In the genomic region with DNA sequence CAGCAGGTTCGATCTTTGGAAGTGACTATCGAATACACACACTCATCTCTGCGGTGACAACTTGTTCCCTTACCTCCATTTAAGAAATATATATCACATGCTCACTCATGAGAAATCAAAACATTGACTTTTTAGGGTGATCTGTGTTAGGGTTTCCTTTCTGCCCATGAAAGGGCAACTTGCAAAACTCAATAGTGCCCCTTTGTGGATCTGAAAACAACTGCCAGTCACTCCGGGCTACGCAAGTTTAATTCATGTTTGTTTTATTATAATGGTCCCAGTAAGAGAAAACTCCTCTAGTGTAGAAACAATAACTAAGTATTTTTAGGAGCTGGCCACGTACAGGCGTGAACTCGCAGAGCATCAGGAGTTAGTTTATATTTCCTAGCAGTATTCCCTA, we compare ENCODE assay signal across 23 mouse cellular contexts. TPM values are rescaled to one million over a fixed set of nuclear protein-coding genes. Genes with fewer than 3 reads are reported as not detected.
DNase-seq lines count a peak whose midpoint lies in the region; ATAC-seq and TF ChIP-seq lines count a peak whose summit lies in the region.
"Had no signal": no experiment of that assay in that cellular context is flagged by ENCODE, and none has a peak within 500 bp of the region (broad histone marks: within the 10 kb centered on the region; RNA-seq: fewer than 3 reads in every experiment).

No protein-coding gene starts in this region.

- no peak overlapping the region for H3K9ac ChIP-seq in forebrain, embryonic 14.5 days (ENCODE audit: low read length)
- H3K9ac ChIP-seq in forebrain, embryonic 12.5 days, result no peak overlapping the region
- no peak overlapping the region for H3K9ac ChIP-seq in intestine, postnatal 0 days (ENCODE audit: low read depth, low read length)
- H3K9ac ChIP-seq in intestine, embryonic 16.5 days (ENCODE audit: low read depth, low read length), result no peak overlapping the region
- no peak overlapping the region for H3K9ac ChIP-seq in midbrain, embryonic 14.5 days (replicated peaks; ENCODE audit: low read length)
- no peak overlapping the region for H3K9ac ChIP-seq in midbrain, embryonic 13.5 days (replicated peaks)
- H3K9ac ChIP-seq: embryonic facial prominence, embryonic 15.5 days; hindbrain, embryonic 13.5 days; intestine, embryonic 15.5 days; kidney, embryonic 15.5 days; neural tube, embryonic 13.5 days had no signal

- no peak overlapping the region for H3K27ac ChIP-seq in forebrain, embryonic 14.5 days (ENCODE audit: low read depth, low read length)
- no peak overlapping the region for H3K27ac ChIP-seq in forebrain, embryonic 12.5 days
- no peak overlapping the region for H3K27ac ChIP-seq in intestine, postnatal 0 days (ENCODE audit: low read depth, low read length)
- no peak overlapping the region for H3K27ac ChIP-seq in intestine, embryonic 16.5 days (ENCODE audit: low read length)
- H3K27ac ChIP-seq in midbrain, embryonic 14.5 days (replicated peaks; ENCODE audit: low read depth, low read length), result no peak overlapping the region
- no peak overlapping the region for H3K27ac ChIP-seq in midbrain, embryonic 13.5 days
- H3K27ac ChIP-seq: embryonic facial prominence, embryonic 15.5 days; hindbrain, embryonic 13.5 days; intestine, embryonic 15.5 days; kidney, embryonic 15.5 days; macrophage; midbrain, embryonic 10.5 days; neural tube, embryonic 13.5 days had no signal

- no peaks in the 10 kb centered on the region for H3K36me3 ChIP-seq in forebrain, embryonic 14.5 days (ENCODE audit: control insufficient read depth, insufficient read depth, low read length)
- H3K36me3 ChIP-seq in forebrain, embryonic 12.5 days (replicated peaks), result no peaks in the 10 kb centered on the region
- no peaks in the 10 kb centered on the region for H3K36me3 ChIP-seq in intestine, postnatal 0 days (ENCODE audit: control insufficient read depth, insufficient read depth)
- no peaks in the 10 kb centered on the region for H3K36me3 ChIP-seq in intestine, embryonic 16.5 days (ENCODE audit: control insufficient read depth, insufficient read depth, low read length)
- H3K36me3 ChIP-seq in midbrain, embryonic 14.5 days (ENCODE audit: control insufficient read depth, insufficient read depth, low read length), result no peaks in the 10 kb centered on the region
- no peaks in the 10 kb centered on the region for H3K36me3 ChIP-seq in midbrain, embryonic 13.5 days
- H3K36me3 ChIP-seq: embryonic facial prominence, embryonic 15.5 days; hindbrain, embryonic 13.5 days; intestine, embryonic 15.5 days; kidney, embryonic 15.5 days; midbrain, embryonic 10.5 days; neural tube, embryonic 13.5 days had no signal

- peak; percentile 14 for DNase-seq in forebrain, embryonic 14.5 days (ENCODE audit: low spot score)
- peak; percentile 33 for DNase-seq in midbrain, embryonic 14.5 days
- DNase-seq in frontal cortex, postnatal 25 days (ENCODE audit: low spot score in 2 of 2), result no peak
- DNase-seq: adrenal gland, adult 2 months; gastrocnemius, postnatal 14 days; heart, postnatal 14 days; lung, adult 18-20 months; right cerebral cortex, adult 18-20 months; thymus, postnatal 25 days had no signal

- 81% methylated on average over 8 of the region's 8 CpGs for WGBS in forebrain, embryonic 14.5 days
- WGBS in forebrain, embryonic 12.5 days, result 90% methylated on average over 8 of the region's 8 CpGs
- 83% methylated on average over 8 of the region's 8 CpGs for WGBS in intestine, postnatal 0 days
- 77% methylated on average over 8 of the region's 8 CpGs for WGBS in intestine, embryonic 16.5 days
- 91% methylated on average over 8 of the region's 8 CpGs for WGBS in midbrain, embryonic 14.5 days
- 89% methylated on average over 8 of the region's 8 CpGs for WGBS in midbrain, embryonic 13.5 days

- no peaks in the 10 kb centered on the region for H3K4me1 ChIP-seq in forebrain, embryonic 14.5 days (ENCODE audit: control insufficient read depth, insufficient read depth, low read length)
- no peaks in the 10 kb centered on the region for H3K4me1 ChIP-seq in forebrain, embryonic 12.5 days
- H3K4me1 ChIP-seq in intestine, postnatal 0 days (replicated peaks; ENCODE audit: control insufficient read depth, insufficient read depth, low read length), result no peaks in the 10 kb centered on the region
- H3K4me1 ChIP-seq in intestine, embryonic 16.5 days (ENCODE audit: control insufficient read depth, insufficient read depth, low read length), result no peaks in the 10 kb centered on the region
- H3K4me1 ChIP-seq in midbrain, embryonic 14.5 days (ENCODE audit: control insufficient read depth, insufficient read depth, low read length), result no peaks in the 10 kb centered on the region
- no peaks in the 10 kb centered on the region for H3K4me1 ChIP-seq in midbrain, embryonic 13.5 days (replicated peaks)
- H3K4me1 ChIP-seq: embryonic facial prominence, embryonic 15.5 days; hindbrain, embryonic 13.5 days; intestine, embryonic 15.5 days; kidney, embryonic 15.5 days; midbrain, embryonic 10.5 days; neural tube, embryonic 13.5 days had no signal

- no peak overlapping the region for H3K4me3 ChIP-seq in forebrain, embryonic 14.5 days (ENCODE audit: low read depth, low read length)
- H3K4me3 ChIP-seq in forebrain, embryonic 12.5 days (replicated peaks), result no peak overlapping the region
- H3K4me3 ChIP-seq in intestine, postnatal 0 days (ENCODE audit: low read depth, low read length), result no peak overlapping the region
- no peak overlapping the region for H3K4me3 ChIP-seq in intestine, embryonic 16.5 days (ENCODE audit: low read length)
- no peak overlapping the region for H3K4me3 ChIP-seq in midbrain, embryonic 14.5 days (replicated peaks; ENCODE audit: low read depth, low read length)
- no peak overlapping the region for H3K4me3 ChIP-seq in midbrain, embryonic 13.5 days (replicated peaks)
- H3K4me3 ChIP-seq: embryonic facial prominence, embryonic 15.5 days; hindbrain, embryonic 13.5 days; intestine, embryonic 15.5 days; kidney, embryonic 15.5 days; midbrain, embryonic 10.5 days; neural tube, embryonic 13.5 days had no signal

- no peaks in the 10 kb centered on the region for H3K27me3 ChIP-seq in forebrain, embryonic 14.5 days (replicated peaks; ENCODE audit: control insufficient read depth, insufficient read depth, low read length)
- H3K27me3 ChIP-seq in forebrain, embryonic 12.5 days, result no peaks in the 10 kb centered on the region
- H3K27me3 ChIP-seq in intestine, postnatal 0 days (replicated peaks; ENCODE audit: control insufficient read depth, insufficient read depth, low read length), result no peaks in the 10 kb centered on the region
- H3K27me3 ChIP-seq in intestine, embryonic 16.5 days (replicated peaks; ENCODE audit: control insufficient read depth, insufficient read depth, low read length), result no peaks in the 10 kb centered on the region
- H3K27me3 ChIP-seq in midbrain, embryonic 14.5 days (ENCODE audit: control insufficient read depth, insufficient read depth, low read length), result no peaks in the 10 kb centered on the region
- no peaks in the 10 kb centered on the region for H3K27me3 ChIP-seq in midbrain, embryonic 13.5 days
- H3K27me3 ChIP-seq: embryonic facial prominence, embryonic 15.5 days; hindbrain, embryonic 13.5 days; intestine, embryonic 15.5 days; kidney, embryonic 15.5 days; neural tube, embryonic 13.5 days had no signal

- ATAC-seq in forebrain, embryonic 14.5 days, result no peak
- ATAC-seq in forebrain, embryonic 12.5 days (ENCODE audit: low FRiP score), result no peak
- ATAC-seq in intestine, postnatal 0 days, result no peak
- ATAC-seq in intestine, embryonic 16.5 days, result no peak
- ATAC-seq in midbrain, embryonic 14.5 days (ENCODE audit: low FRiP score, low TSS enrichment), result no peak
- ATAC-seq in midbrain, embryonic 13.5 days, result no peak
- ATAC-seq: intestine, embryonic 15.5 days had no signal

- H3K9me3 ChIP-seq in forebrain, embryonic 14.5 days (replicated peaks; ENCODE audit: control insufficient read depth, low read length), result no peaks in the 10 kb centered on the region
- no peaks in the 10 kb centered on the region for H3K9me3 ChIP-seq in forebrain, embryonic 12.5 days
- H3K9me3 ChIP-seq in intestine, postnatal 0 days (ENCODE audit: control insufficient read depth), result no peaks in the 10 kb centered on the region
- no peaks in the 10 kb centered on the region for H3K9me3 ChIP-seq in intestine, embryonic 16.5 days (ENCODE audit: control insufficient read depth, low read length)
- no peaks in the 10 kb centered on the region for H3K9me3 ChIP-seq in midbrain, embryonic 14.5 days (ENCODE audit: control insufficient read depth, low read length)
- no peaks in the 10 kb centered on the region for H3K9me3 ChIP-seq in midbrain, embryonic 13.5 days
- H3K9me3 ChIP-seq: embryonic facial prominence, embryonic 15.5 days; hindbrain, embryonic 13.5 days; intestine, embryonic 15.5 days; kidney, embryonic 15.5 days; midbrain, embryonic 10.5 days; neural tube, embryonic 13.5 days had no signal

- peak; percentile 44 for TF ChIP-seq CTCF in intestine, postnatal 0 days (IDR thresholded peaks at IDR 0.05; ENCODE audit: low read depth)

- no peak overlapping the region for H3K4me2 ChIP-seq in forebrain, embryonic 14.5 days (ENCODE audit: low read length)
- no peak overlapping the region for H3K4me2 ChIP-seq in forebrain, embryonic 12.5 days
- no peak overlapping the region for H3K4me2 ChIP-seq in intestine, postnatal 0 days (replicated peaks; ENCODE audit: low read depth)
- no peak overlapping the region for H3K4me2 ChIP-seq in intestine, embryonic 16.5 days (ENCODE audit: low read depth, low read length)
- no peak overlapping the region for H3K4me2 ChIP-seq in midbrain, embryonic 14.5 days (ENCODE audit: low read length)
- no peak overlapping the region for H3K4me2 ChIP-seq in midbrain, embryonic 13.5 days (replicated peaks)
- H3K4me2 ChIP-seq: embryonic facial prominence, embryonic 15.5 days; heart, embryonic 11.5 days; hindbrain, embryonic 13.5 days; intestine, embryonic 15.5 days; kidney, embryonic 15.5 days; liver, embryonic 11.5 days; neural tube, embryonic 13.5 days had no signal

RNA-seq across cellular contexts. Expression of a gene that starts 42.4 kb away (rescaled TPM):
- 4.3 and 4.8 TPM in 2 replicates for polyA plus RNA-seq in forebrain, embryonic 14.5 days (2014; fragmentation: Nextera tagmentation; extraction: Ambion mirVana)
- polyA plus RNA-seq in forebrain, embryonic 12.5 days (2016; fragmentation: Nextera tagmentation; extraction: Ambion mirVana), result 11.6 TPM in 2 replicates
- 0.93 and 1.0 TPM in 2 replicates for polyA plus RNA-seq in intestine, postnatal 0 days (2015; fragmentation: Nextera tagmentation; extraction: Ambion mirVana)
- polyA plus RNA-seq in intestine, embryonic 16.5 days (2015; fragmentation: Nextera tagmentation; extraction: Ambion mirVana), result 0.13 and 0.23 TPM in 2 replicates
- polyA plus RNA-seq in midbrain, embryonic 14.5 days (2014; fragmentation: Nextera tagmentation; extraction: Ambion mirVana), result 4.2 and 6.4 TPM in 2 replicates
- polyA plus RNA-seq in midbrain, embryonic 13.5 days (2015; fragmentation: Nextera tagmentation; extraction: Ambion mirVana), result 14.6 and 16.1 TPM in 2 replicates
- polyA plus RNA-seq: heart, embryonic 11.5 days; limb, embryonic 11.5 days; macrophage had no signal

RNA-seq across cellular contexts. Expression of a gene that starts 47.5 kb away (rescaled TPM):
- polyA plus RNA-seq in forebrain, embryonic 14.5 days (2014; fragmentation: Nextera tagmentation; extraction: Ambion mirVana), result 42.6 and 45.2 TPM in 2 replicates
- 29.2 and 36.2 TPM in 2 replicates for polyA plus RNA-seq in forebrain, embryonic 12.5 days (2016; fragmentation: Nextera tagmentation; extraction: Ambion mirVana)
- polyA plus RNA-seq in intestine, postnatal 0 days (2015; fragmentation: Nextera tagmentation; extraction: Ambion mirVana), result 59.4 and 62.3 TPM in 2 replicates
- polyA plus RNA-seq in intestine, embryonic 16.5 days (2015; fragmentation: Nextera tagmentation; extraction: Ambion mirVana), result 38.5 and 41.2 TPM in 2 replicates
- 44.5 and 51.0 TPM in 2 replicates for polyA plus RNA-seq in midbrain, embryonic 14.5 days (2014; fragmentation: Nextera tagmentation; extraction: Ambion mirVana)
- polyA plus RNA-seq in midbrain, embryonic 13.5 days (2015; fragmentation: Nextera tagmentation; extraction: Ambion mirVana), result 35.3 and 38.1 TPM in 2 replicates

Comparison
In these comparisons a context has a peak if more than half of its experiments do, and no peak if none do; other contexts are left out.
1. DNase-seq: peak in forebrain, embryonic 14.5 days (single experiment) and midbrain, embryonic 14.5 days (single experiment); none in frontal cortex, postnatal 25 days (0 of 2).